Mouse (Mus musculus) layer of hippocampus, adult 18-20 months (tissue): ENCODE results near the gene Lrrc4c. TPM values are rescaled to one million over a fixed set of nuclear protein-coding genes. Genes with fewer than 3 reads are reported as not detected.

Experiments used
- DNase-seq, 2 experiments: peaks; one replicate each; pipeline ENCODE4 v3.0.0; 2022; ENCODE audit warnings: low spot score in 2 of 2
- total RNA-seq, 2 experiments: library from RNA; stranded (reverse); gene quantifications; 2 replicates each; pipeline ENCODE4 v1.2.3; 2021

Lrrc4c gene
- total RNA-seq, 2 experiments from 2014 or later = 65.9 to 68.8 TPM

DNA sequence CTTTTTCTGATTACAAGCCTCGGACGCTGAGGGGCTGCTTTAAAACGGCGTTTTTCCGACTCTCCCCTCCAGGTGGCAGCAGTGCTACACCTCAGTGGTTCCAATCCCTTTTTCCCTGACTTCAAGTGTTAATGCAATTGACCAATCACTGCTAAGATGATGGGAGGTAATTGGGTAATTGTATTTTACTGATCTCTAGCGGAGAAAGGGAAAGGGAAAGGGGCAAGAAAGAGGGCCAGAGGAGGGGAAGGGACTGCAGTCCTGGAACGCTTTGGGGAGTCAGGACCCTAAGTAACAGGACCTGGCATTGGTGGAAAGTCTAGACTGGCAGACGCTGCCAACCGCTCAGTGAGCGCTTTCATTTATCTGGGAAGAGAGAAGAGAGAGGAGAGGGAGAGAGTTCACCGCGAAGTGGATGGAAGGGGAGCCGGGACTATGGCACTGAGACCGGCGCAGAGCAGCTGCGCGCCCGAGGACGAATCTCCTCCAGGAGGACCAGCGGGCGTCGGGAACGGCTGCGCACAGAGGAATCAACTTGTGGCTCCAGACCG is 1148.3 kb downstream of the Lrrc4c start:
- DNase-seq = peak; percentile 90 to 98

- peak; percentile 44 to 72 for DNase-seq
Observed at GRCm38 (mm10) chr2:97467031-97467549, 1149.1 kb downstream of the Lrrc4c start.

GRCm38 (mm10) chr2:97467664-97468063 is 1149.7 kb downstream of the Lrrc4c start:
- no peak for DNase-seq

GRCm38 (mm10) chr2:97468372-97468771 is 1150.4 kb downstream of the Lrrc4c start:
- peak in 1 of 2 experiments; percentile 48 for DNase-seq

DNA sequence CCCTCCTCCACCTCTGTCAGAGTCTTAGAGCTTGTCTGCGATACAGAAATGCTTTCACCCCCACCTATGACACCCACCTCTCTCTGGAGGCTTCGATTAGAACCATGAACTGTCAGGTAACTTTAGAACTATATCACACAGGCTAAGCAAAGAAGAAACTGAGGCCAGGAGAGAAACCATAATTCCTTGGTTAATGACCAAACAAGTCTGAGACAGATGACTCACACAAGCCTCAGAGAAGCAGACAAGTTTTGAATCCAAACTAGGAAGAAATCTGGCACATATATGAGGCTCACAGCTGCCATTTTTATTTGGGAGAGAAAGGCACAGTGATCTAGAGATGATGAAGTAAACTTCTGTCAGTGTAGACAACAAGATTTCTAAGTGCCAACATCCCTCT is 1151.4 kb downstream of the Lrrc4c start:
- peak in 1 of 2 experiments; percentile 38 for DNase-seq

DNA sequence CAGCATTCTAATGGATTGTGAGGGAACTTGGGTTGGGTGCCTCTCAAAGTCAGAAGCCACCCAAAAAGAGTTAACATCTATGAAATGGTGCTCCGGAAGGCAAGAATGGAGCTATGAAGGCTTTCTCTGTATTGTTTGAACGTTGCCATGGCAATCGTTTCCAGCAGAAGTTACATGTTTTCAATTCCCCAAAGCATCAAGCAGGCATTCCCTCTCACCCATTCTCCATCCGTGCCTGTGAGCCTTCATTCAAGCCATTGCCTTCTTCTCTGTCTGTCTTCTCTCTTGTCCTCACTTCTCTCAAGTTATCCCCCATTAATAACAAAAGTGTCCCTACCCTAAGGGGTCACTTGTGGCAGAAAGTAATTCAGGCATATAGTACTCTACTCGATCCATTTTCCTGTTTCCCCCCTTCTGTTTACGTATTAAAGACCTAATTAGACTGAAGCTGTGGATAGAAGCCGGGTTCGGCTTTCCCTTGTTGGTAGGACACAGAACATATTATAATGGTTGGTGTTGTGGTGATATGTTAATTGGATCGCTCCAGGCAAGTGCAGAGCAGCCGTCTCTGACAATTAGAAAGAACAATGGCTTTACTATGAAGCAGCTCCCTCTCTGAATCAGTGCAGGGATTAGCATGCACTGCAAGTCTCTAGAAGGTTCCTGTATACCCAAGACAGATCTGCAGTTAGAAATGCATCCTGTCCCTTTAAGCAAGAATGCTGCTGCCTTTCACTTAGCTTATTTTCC is 1160.4 kb downstream of the Lrrc4c start:
- peak; percentile 34 to 76 for DNase-seq

- peak; percentile 35 to 67 for DNase-seq
Observed at GRCm38 (mm10) chr2:97478925-97479298, 1160.9 kb downstream of the Lrrc4c start.

- DNase-seq = no peak
Observed at GRCm38 (mm10) chr2:97484990-97485389, 1167.0 kb downstream of the Lrrc4c start.

DNA sequence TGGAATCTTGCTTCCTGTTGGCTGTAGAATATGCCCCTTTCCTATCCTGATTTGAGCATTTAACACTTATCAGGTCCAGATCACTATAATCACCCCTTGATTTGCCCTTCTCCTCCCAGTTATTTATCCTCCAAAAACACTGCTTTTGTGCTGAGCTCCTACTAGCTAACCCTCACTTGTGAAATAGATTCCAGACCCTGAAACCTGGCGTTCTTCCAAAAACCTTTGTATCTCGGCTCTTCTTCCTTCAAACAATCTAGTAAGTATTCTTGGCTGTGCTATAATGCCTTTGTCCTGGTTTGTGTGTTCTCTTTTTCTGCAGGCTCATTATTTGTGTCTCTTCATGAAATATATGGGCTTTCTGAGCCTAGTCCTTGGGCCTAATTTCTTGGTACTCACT is 1167.6 kb downstream of the Lrrc4c start:
- no peak for DNase-seq

GRCm38 (mm10) chr2:97487567-97487966 is 1169.6 kb downstream of the Lrrc4c start:
- DNase-seq = no peak

DNA sequence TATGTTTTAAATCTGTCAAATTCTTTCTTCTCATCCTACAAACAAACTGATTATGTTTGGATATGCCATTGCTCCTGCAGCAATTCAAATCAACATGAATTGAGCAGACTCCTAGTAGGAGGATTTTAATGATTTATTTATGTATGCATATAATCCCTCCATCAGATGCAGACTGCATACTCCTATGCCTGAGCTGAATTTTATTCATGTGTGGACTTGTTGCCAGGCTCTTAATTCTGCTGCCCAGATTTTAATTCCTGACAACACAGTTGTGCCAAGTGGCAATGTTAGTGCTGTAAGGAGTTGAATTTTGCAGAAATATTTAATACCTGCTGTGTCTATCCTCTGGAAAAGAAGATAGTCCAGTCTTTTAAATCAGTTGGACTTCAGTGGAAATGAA is 1179.1 kb downstream of the Lrrc4c start:
- DNase-seq = no peak

- no peak for DNase-seq
Observed at GRCm38 (mm10) chr2:97502501-97502900, 1184.5 kb downstream of the Lrrc4c start.

DNA sequence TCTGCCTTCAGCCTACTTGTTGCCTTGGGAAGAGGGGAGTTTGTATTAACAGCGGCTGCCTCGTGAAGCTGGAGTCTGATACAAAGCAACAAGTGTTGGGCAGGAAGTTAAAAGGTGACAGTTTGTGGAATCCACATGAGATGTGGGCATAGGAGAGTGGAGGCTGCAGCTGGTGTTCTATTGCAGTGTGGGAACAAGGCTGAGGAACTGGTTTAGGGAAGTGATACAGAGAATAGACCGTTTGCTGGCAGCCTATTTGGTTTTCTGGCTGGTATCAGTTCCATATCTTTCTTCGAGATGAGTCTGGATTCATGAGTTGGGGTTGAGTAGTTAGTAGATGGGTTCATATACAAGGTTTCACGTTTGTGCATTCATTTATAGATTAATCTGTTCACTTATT is 1186.9 kb downstream of the Lrrc4c start:
- no peak for DNase-seq

DNA sequence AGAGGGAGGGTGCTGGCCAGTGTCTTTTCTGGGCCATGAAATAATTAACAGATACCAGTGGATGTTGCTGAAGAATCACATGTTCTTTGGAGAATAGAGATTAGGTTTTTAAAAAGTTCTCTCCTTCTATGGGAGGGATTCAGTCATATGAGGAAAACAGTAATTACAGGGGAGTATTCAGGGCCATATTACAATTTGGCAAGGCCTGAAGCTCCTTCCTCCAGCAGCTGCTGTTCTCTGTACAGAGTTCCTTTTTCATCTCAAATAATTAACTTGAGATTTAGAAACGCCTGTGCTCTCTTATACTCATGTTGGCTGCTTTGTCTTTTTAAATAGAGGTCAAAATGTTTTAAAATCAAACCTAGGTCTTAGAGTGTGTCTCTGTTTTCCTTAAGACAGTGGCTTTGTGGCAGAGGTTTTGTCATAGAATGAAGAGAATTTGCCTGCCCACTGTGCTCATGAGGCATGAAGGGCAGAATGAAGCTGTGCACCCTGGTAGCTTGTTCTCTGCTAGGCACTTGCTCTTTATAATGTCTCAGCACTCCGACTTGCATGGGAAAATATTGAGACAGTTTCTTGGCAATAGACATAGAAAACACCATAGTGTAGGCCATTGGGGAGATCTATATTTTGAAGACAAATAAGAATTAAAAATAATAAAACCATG is 1206.4 kb downstream of the Lrrc4c start:
- DNase-seq = no peak

- DNase-seq = no peak
Observed at GRCm38 (mm10) chr2:97525107-97525506, 1207.1 kb downstream of the Lrrc4c start.

DNA sequence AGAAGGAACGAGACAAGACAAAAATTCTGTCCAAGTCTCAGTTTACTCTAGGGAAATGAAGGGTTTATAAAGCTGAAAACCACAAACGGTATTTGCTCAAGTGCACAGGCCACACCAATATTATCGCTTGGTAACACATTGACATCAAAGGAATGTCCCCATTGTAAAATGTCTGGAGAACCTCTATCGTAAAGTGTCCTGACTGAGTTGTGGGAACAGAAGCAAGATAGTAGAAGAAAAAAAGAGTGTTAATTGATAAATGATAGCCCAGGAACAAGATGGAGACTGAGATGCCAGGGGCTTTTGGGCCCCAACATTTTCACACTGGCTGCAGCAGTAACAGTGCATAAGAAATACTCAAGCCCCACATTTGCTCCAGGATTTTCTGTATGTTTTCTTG is 1212.7 kb downstream of the Lrrc4c start:
- no peak for DNase-seq

GRCm38 (mm10) chr2:97543691-97544672 is 1226.0 kb downstream of the Lrrc4c start:
- no peak for DNase-seq

DNA sequence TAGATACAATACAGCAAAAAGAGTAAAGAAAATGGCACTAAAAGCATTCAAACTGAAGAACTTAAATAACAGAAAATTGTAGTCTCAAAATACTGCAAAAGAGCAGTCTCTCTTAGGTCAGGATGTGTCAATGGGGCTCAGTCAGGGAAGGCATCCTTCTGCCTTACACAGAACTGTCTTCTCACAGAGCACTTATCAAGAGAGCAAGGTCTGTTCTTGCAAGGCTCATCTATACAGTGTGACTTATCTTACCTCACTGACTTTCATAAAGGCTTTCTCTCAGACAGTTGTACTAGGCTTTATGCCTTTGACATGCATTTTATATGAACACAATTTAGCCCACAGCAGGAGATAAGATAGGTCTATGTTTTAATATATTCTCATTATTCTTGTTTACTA is 1226.7 kb downstream of the Lrrc4c start:
- no peak for DNase-seq

DNA sequence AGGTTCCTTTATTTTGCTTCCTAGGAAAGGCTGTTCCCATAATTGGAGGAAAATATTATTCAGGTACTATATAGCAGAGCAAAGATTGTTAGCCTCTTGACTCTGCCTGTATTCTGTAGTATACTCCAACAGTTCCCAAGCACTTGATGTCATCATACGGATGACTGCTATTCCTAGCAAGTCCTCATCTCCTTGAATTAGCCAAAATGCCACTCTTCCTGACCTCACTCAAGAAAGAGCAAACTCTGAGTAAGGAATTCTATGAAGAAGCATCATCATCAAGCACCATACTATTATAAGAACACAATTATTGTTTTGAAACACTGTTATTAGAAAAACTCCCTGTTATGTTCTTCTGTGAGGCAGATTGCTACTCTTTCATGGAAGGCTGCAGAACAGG is 1228.0 kb downstream of the Lrrc4c start:
- no peak for DNase-seq

DNA sequence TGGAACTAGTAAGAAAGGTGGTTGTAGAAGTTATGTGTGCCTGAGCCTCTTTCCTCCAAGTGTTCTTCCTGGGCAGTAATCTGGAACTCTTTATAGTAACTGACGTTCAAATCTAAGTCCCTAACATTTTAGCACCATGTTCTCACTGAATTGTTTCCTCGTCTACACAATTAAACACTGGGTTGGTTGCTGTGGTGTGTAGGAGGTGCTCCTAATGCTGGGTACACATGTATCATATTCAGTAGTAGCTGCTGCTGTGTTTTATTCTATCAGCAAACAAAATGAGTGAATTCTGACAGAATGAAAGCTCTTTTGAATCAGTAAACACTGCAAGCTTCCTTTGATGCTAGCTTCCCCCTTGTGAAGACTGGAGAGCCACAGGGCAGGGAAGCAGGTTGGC is 1246.5 kb downstream of the Lrrc4c start:
- DNase-seq = peak in 1 of 2 experiments; percentile 55

DNA sequence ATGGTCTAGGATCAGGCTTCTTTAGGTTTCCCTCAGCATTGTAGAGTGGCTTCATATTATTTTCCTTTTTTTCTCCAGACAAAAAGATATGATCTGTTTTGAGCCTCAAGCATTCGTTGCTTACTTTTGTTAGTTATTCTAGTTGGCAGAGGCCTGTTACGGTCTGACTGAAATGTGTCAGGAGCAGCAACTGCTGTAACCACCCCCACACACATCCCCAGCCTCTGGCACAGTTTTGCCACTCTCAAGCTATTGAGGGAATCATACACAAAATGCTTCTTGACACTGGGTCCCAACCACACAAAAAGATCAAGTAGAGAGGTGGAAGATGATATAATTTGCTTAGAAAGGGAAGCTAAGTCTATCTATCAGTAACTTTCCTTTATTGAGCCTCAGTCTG is 1251.0 kb downstream of the Lrrc4c start:
- no peak for DNase-seq
